Mouse (Mus musculus): Measurements from ENCODE around the gene Oaz2.

- TF ChIP-seq CTCF (IDR thresholded peaks at IDR 0.05; ENCODE audit: low read depth) (no peak), EP300 (IDR thresholded peaks at IDR 0.05; ENCODE audit: low read depth) (no peak)
Observed at GRCm38 (mm10) chr9:65721161-65721566, 53.4 kb downstream of the Oaz2 start.

Data from liver, embryonic 14.5 days (tissue).